Mouse (Mus musculus): ENCODE data around the gene Pdia5.

DNA sequence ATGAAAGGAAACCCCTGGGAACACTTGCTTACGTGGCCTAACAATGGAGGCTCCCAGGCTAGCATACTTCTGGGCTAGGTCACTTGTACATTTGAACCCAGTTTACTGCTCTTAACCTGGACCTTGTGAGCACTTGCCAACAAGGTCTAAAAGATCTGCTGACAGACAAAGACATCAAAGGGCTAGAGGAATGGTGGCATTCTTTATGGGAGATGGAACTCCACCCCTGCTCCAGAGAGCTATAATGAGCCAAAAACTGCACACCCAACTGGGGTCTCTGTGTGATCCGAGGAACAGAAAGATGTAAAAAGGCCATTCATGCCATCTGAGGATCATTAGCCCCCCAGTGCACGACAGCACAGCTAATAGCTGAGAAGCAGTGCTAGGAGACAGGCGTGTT is 6.6 kb downstream of the Pdia5 start:
- TF ChIP-seq CTCF (IDR thresholded peaks at IDR 0.05; ENCODE audit: insufficient read depth, low read length) (no peak), POLR2A (IDR thresholded peaks at IDR 0.05; ENCODE audit: borderline replicate concordance, extremely low read depth, low read depth, low read length) (no peak)
